Mouse (Mus musculus) adipocyte (in vitro differentiated cells): ENCODE measurements around the gene Srgn.
"Not testable (repeated sequence)": the region's sequence is repeated elsewhere in the genome, so short reads cannot be mapped to it uniquely, and the experiment has no call there.

ENCODE experiments used
- DNase-seq: peaks from one replicate; pipeline ENCODE4 v3.0.0-alpha.2; 2016; ENCODE audit warnings: low spot score

Gene Srgn

GRCm38 (mm10) chr10:62521763-62522162 lies 5.5 kb downstream of the Srgn start:
- no peak for DNase-seq

DNA sequence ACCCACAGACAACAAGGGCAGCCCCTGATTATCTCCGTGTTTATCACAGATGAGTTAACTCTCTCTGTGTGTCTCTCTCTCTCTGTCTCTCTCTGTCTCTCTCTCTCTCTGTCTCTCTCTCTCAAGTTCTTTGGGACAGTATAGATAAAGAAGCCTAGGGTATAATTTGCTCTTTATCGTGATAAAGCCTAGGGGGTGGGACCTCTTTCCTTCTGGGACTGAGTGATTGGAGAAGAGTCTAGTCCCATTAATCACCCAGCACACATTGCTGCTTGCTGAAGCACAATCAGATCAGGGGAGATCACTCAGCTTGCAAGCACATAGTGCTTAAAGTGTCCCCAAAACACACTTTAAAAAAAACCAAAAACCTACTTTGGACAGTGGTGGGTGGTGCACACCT lies 6.3 kb downstream of the Srgn start:
- DNase-seq, result no peak

- DNase-seq, result no peak
Measured at GRCm38 (mm10) chr10:62517511-62517910, 9.7 kb downstream of the Srgn start.

DNA sequence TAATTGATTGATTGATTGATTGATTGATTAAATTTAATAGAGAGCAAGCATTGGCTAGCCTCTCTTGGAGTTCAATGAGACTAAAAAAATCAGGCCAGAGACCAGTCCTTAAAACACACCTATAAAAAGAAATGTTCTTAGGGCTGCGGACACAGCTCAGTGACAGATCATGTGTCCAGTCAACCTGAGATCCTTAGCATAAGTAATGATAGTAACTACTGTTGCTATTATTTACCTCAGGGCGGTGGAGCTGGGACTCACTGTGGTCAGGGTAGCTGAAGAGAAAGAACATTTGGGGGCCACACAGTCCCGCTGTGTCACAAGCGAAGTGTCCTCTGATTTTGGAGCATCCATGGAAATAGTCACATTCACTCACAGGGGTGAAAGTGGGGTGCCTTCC lies 14.4 kb downstream of the Srgn start:
- no peak for DNase-seq

- no peak for DNase-seq
Measured at GRCm38 (mm10) chr10:62511528-62511927, 15.7 kb downstream of the Srgn start.

- no peak for DNase-seq
Measured at GRCm38 (mm10) chr10:62509032-62509656, 18.1 kb downstream of the Srgn start.

DNA sequence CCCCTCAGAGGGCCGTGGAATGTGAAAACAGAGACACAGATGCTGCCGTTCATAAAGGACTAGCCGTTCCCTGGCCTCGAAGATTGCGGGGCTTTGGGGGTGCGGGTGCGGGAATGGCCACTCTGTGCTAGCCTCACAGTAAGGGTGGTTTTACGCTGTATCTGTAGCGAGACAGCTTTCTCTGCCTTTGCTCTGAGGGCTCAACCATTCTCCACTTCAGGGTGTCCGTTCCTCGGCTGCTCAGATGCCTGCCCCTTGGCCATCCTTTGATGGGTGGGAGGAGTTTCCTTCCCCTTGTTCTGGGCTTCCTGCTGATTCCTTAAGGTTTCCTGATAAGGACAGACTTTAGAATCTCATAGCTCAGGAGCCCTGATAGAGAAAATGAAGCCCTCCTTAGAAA lies 18.8 kb downstream of the Srgn start:
- no peak for DNase-seq

DNA sequence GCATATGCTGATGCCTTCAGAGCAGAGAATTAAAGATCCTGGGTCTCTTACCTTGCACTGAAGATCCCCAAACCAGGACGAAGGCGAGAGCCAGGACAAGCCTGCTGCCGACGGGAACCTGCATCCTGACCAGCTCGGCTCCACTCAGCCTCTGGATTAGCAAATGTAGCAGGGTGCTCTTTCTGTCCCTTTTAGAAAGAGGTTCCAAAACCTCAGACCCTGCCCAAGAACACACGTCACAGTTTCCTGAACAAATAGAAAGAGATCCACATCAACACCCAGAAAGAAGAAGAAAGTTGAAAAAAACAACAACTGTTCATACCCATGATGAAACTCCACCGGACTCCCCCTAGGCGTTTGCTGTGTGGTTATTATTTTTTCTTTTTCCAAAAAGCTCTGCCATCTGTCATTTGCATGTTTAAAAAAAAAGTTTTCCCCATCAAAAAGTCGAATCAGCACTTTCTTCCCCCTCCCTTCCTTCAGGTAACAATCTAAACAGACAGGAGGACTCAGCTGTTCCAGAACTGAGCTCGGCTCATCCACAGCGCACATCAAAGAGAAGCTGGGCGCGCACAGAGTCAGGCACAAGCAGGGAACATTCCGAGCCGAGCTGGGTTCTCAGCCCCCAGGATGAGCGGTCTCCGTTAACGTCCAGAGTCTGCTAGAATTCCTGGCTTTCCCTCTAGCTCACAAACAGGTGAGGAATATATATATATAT lies 19.5 kb downstream of the Srgn start:
- no peak for DNase-seq

DNA sequence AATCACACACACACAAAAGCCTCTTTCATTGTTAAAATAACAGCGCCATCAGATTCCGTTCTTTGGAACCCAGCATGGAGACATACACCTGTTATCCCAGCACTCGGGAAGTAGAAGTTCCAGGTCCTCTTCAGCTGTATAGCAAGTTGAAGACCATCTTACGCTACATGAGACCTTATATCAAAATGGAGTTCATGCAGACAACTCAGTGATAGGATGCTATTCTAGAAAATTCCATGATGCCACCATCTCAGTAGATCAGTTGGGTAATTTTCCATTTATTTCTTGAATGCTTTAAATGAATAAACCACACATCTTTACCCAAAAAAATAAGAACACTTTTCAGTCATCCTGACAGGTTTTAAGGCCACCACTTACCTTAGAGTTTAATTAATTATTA lies 20.2 kb downstream of the Srgn start:
- DNase-seq, result no peak

- DNase-seq, result no peak
Measured at GRCm38 (mm10) chr10:62506019-62506556, 21.2 kb downstream of the Srgn start.

DNA sequence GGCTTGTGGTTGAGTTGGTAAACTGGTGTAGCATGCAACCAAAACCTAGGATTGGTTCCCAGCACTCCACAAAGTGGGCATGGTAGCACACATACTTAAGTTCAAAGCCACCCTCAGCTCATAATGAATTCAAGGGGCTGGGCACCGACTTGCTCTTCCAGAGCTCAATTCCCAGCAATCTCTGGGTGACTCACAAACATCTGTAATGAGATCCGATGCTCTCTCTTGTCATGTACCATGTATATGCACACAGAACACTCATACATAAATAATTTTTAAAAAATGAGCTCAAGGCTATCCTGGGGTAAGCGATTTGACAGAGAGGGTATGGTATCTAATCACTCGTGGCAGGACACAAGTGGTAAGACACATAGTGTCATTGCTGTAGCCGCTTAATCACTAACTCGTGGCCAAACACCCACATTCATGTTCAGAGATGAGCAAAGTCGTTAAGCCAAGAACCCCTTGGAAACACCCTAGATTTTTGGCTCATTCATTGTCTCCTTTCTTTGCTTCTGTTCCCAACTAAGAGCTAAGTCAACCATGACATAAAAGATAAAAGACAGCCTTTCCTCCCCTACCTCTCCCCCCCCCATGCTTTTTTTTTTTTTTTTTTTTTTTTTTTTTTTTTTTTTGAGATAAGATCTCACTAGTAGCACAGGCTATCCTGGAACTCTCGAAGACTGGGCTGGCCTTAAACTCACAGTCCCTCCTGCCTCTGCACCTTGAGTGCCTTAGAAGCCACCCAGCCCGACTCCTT lies 21.8 kb downstream of the Srgn start:
- DNase-seq, result no peak

- DNase-seq, result no peak
Measured at GRCm38 (mm10) chr10:62503836-62504628, 23.2 kb downstream of the Srgn start.

- no peak for DNase-seq
Measured at GRCm38 (mm10) chr10:62503353-62503752, 23.9 kb downstream of the Srgn start.

DNA sequence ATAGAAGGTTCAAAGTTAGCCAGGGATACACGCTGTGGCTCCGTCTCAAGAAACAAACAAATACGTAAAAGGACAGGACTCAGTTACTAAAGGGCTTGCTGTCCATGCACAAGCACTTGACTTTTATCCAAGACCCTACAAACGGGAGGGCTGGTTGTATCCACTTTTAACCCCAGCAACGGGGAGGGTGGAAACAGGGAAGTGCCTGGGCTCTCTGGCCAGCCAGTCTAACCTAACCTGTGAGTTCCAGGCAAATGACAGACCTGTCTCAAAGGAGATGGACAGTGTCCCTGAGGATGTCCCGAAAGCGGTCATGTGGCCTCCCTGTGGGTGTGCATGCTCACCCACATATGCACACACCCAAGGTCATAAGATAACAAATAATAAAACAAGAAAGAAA lies 25.3 kb downstream of the Srgn start:
- DNase-seq, result no peak

GRCm38 (mm10) chr10:62500916-62501615 lies 26.2 kb downstream of the Srgn start:
- DNase-seq, result no peak

GRCm38 (mm10) chr10:62500088-62500915 lies 26.9 kb downstream of the Srgn start:
- peak; percentile 81 for DNase-seq

DNA sequence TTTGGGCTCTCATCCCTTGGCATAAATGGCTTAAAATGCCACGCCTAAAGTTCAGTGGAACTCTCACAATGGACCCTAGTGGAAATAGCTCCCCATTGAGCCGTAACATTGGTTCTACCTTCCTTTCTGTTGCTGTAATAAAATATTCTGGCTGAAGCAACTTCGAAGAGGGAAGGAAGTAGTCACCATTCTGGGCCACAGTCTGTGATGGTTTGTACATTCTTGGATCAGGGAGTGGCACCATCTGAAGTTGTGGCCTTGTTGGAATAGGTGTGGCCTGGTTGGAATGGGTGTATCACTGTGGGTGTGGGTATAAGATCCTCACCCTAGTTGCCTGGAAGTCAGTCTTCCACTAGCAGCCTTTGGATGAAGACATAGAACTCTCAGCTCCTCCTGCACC lies 35.6 kb downstream of the Srgn start:
- DNase-seq, result not testable (repeated sequence)

GRCm38 (mm10) chr10:62488266-62488665 lies 39.0 kb downstream of the Srgn start:
- DNase-seq, result peak; percentile 75

DNA sequence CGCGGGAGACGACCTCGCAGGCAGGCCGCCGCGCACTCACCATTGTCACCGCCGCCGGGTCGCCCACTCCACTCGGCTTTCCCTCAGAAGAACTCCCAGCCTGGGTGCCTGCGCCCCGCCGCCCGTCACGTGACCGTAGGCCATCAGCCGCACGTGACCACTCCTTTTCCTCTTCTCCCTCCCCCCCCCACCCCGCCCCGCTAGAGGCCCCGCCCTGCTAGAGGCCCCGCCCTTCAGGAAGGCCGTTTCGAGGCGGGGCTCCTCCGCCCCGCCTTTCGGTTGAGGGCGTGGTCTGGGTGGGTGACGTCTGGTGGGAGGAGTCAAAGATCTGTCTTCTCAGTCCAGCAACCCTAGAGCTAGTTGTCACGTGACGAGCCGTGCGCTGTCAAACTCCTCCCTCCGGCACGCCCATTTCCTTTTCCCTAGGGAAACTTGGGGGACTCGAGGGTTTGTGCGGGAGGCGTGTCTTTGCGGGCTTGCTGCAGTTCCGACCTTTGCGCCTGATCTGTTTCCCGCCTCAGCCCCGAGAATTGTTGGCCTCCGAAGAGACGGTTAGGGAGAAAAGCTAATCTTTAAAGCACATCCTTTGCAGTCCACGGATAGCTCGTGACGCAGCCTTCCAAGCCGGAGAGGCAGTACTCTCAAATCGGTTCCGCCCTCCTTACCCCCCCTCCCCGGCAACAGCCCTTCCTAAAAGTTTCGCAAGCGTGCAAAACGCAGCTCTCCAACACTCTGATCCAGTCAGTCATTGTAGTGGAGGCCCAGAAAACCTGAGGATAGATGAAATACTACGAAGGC lies 40.4 kb downstream of the Srgn start, which contains the start of gene Vps26a:
Gene Vps26a, minus strand, starts transcription at position 188 of the 798 bp plus-strand sequence.
- DNase-seq, result peak; percentile 99
